Mouse (Mus musculus): ENCODE data around the gene Gsg1l2. TPM values are rescaled to one million over a fixed set of nuclear protein-coding genes. Genes with fewer than 3 reads are reported as not detected.

Gsg1l2 gene
- polyA plus RNA-seq, 1 experiment: not detected

GRCm38 (mm10) chr11:67820221-67820620, 45.8 kb downstream of the Gsg1l2 start:
- Histone ChIP-seq H3K36me3 (ENCODE audit: control insufficient read depth, insufficient read depth) (no peaks in the 10 kb centered on the region), H3K79me2 (ENCODE audit: control insufficient read depth, insufficient read depth) (no peaks in the 10 kb centered on the region), H3ac (ENCODE audit: control insufficient read depth, insufficient read length) (no peak overlapping the region), H3K4me2 (ENCODE audit: low read depth) (peak overlapping the region; percentile 43), H3K4me3 (no peak overlapping the region), H3K27me3 (ENCODE audit: control insufficient read depth, insufficient read depth, insufficient read length) (no peaks in the 10 kb centered on the region)
- TF ChIP-seq CEBPB (IDR thresholded peaks at IDR 0.05; ENCODE audit: insufficient read depth, poor library complexity, severe bottlenecking) (no peak), TCF12 (IDR thresholded peaks at IDR 0.05; ENCODE audit: insufficient read depth, poor library complexity, severe bottlenecking) (no peak), E2F4 (IDR thresholded peaks at IDR 0.05; ENCODE audit: insufficient read depth) (no peak)

- H3K79me2 ChIP-seq (ENCODE audit: control insufficient read depth, insufficient read depth): no peaks in the 10 kb centered on the region
- no peak overlapping the region for H3K4me3 ChIP-seq
- TF ChIP-seq CEBPB (IDR thresholded peaks at IDR 0.05; ENCODE audit: insufficient read depth, poor library complexity, severe bottlenecking) (no peak), USF1 (IDR thresholded peaks at IDR 0.05; ENCODE audit: low read depth) (no peak), POLR2AphosphoS2 (IDR thresholded peaks at IDR 0.05; ENCODE audit: insufficient read length, low read depth) (no peak), TCF3 (IDR thresholded peaks at IDR 0.05; ENCODE audit: insufficient read length, low read depth) (no peak), TCF12 (IDR thresholded peaks at IDR 0.05; ENCODE audit: insufficient read depth, poor library complexity, severe bottlenecking) (no peak), MYOD1 (IDR thresholded peaks at IDR 0.05; ENCODE audit: control insufficient read depth in 1 of 3, insufficient read length in 2 of 3, low read depth in 2 of 3) (no peak), E2F4 (IDR thresholded peaks at IDR 0.05; ENCODE audit: insufficient read depth) (no peak), REST (IDR thresholded peaks at IDR 0.05; ENCODE audit: insufficient read depth, insufficient read length) (no peak), MAX (IDR thresholded peaks at IDR 0.05; ENCODE audit: low read depth) (no peak), POLR2A (IDR thresholded peaks at IDR 0.05; ENCODE audit: insufficient read length, low read depth) (no peak), MYOG (IDR thresholded peaks at IDR 0.05; ENCODE audit: control insufficient read depth in 1 of 3, insufficient read depth in 1 of 3, insufficient read length in 2 of 3, low read depth in 2 of 3) (no peak), SRF (IDR thresholded peaks at IDR 0.05; ENCODE audit: control insufficient read depth, insufficient read length, low read depth) (no peak)
- H3K36me3 ChIP-seq (ENCODE audit: control insufficient read depth, insufficient read depth): no peaks in the 10 kb centered on the region
- H3K27me3 ChIP-seq (ENCODE audit: control insufficient read depth, insufficient read depth, insufficient read length): no peaks in the 10 kb centered on the region
- H3K4me2 ChIP-seq (ENCODE audit: low read depth): no peak overlapping the region
- H3ac ChIP-seq (ENCODE audit: control insufficient read depth, insufficient read length): no peak overlapping the region
These were observed 47.2 kb downstream of the Gsg1l2 start for GRCm38 (mm10) chr11:67821560-67821959.

DNA sequence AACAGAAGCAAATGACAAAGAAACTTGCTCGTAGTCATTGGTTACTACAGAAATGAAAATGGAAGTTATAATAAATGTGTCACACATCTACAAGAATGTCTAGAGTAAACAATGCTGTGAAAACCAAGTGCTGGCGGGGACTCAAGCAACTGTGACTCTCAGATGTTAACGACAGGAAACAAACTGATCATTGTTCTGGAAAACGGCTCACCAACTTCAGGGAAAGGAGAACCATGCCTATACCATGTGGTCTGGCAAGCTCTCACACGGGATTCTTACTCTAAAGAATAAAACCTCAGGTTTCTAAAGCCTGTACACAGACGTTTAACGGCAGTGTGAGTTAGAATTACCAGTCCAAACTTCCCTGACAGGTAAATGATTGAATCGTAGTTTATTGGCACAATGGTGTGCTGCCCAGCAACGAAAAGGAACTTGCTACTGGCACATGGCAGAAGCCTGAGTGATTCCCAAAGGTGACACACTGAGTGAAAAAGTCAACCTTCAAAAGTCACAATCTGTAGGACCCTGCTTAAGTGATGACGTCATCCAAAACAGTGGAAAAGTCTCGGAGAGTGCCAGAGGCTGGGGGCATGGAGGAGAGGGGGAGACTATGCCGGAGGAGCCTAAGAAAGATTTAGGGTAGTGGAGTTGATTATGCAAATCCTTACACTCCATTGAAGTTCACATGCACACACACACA, 54.1 kb downstream of the Gsg1l2 start:
- Histone ChIP-seq H3K36me3 (ENCODE audit: control insufficient read depth, insufficient read depth) (no peaks in the 10 kb centered on the region), H3K4me3 (no peak overlapping the region), H3K4me2 (ENCODE audit: low read depth) (peak overlapping the region; percentile 8), H3ac (ENCODE audit: control insufficient read depth, insufficient read length) (no peak overlapping the region), H3K79me2 (ENCODE audit: control insufficient read depth, insufficient read depth) (no peaks in the 10 kb centered on the region), H3K27me3 (ENCODE audit: control insufficient read depth, insufficient read depth, insufficient read length) (no peaks in the 10 kb centered on the region)
- no peak for TF ChIP-seq E2F4 (IDR thresholded peaks at IDR 0.05; ENCODE audit: insufficient read depth)
- TF ChIP-seq REST (IDR thresholded peaks at IDR 0.05; ENCODE audit: insufficient read depth, insufficient read length): no peak
- TF ChIP-seq TCF12 (IDR thresholded peaks at IDR 0.05; ENCODE audit: insufficient read depth, poor library complexity, severe bottlenecking): no peak
- TF ChIP-seq MYOD1 (IDR thresholded peaks at IDR 0.05; ENCODE audit: control insufficient read depth in 1 of 3, insufficient read length in 2 of 3, low read depth in 2 of 3): no peak
- TF ChIP-seq POLR2AphosphoS2 (IDR thresholded peaks at IDR 0.05; ENCODE audit: insufficient read length, low read depth): no peak
- TF ChIP-seq TCF3 (IDR thresholded peaks at IDR 0.05; ENCODE audit: insufficient read length, low read depth): no peak
- TF ChIP-seq MAX (IDR thresholded peaks at IDR 0.05; ENCODE audit: low read depth): no peak
- no peak for TF ChIP-seq USF1 (IDR thresholded peaks at IDR 0.05; ENCODE audit: low read depth)
- TF ChIP-seq POLR2A (IDR thresholded peaks at IDR 0.05; ENCODE audit: insufficient read length, low read depth): no peak
- no peak for TF ChIP-seq MYOG (IDR thresholded peaks at IDR 0.05; ENCODE audit: control insufficient read depth in 1 of 3, insufficient read depth in 1 of 3, insufficient read length in 2 of 3, low read depth in 2 of 3)
- no peak for TF ChIP-seq CEBPB (IDR thresholded peaks at IDR 0.05; ENCODE audit: insufficient read depth, poor library complexity, severe bottlenecking)
- TF ChIP-seq SRF (IDR thresholded peaks at IDR 0.05; ENCODE audit: control insufficient read depth, insufficient read length, low read depth): no peak

DNA sequence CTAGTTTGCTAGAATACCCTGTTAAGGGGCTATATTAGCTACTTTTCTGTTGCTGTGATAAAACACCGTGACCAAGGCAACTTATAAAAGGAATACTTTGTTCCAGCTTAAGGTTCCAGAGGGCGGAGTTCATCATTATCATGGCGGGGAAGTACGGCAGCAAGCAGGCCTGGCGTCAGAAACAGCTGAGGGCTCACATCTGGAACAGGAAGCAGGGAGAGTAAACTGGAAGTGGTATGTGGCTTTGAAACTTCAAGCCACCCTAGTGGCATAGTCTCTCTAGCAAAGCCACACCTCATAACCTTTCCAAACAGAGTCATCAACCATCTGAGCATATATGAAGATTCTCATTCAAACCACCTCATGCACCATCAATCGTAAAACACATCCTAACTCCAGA, 55.1 kb downstream of the Gsg1l2 start:
- Histone ChIP-seq H3ac (ENCODE audit: control insufficient read depth, insufficient read length) (no peak overlapping the region), H3K27me3 (ENCODE audit: control insufficient read depth, insufficient read depth, insufficient read length) (no peaks in the 10 kb centered on the region), H3K4me3 (no peak overlapping the region), H3K36me3 (ENCODE audit: control insufficient read depth, insufficient read depth) (no peaks in the 10 kb centered on the region), H3K79me2 (ENCODE audit: control insufficient read depth, insufficient read depth) (no peaks in the 10 kb centered on the region), H3K4me2 (ENCODE audit: low read depth) (no peak overlapping the region)
- no peak for TF ChIP-seq POLR2A (IDR thresholded peaks at IDR 0.05; ENCODE audit: insufficient read length, low read depth)
- no peak for TF ChIP-seq USF1 (IDR thresholded peaks at IDR 0.05; ENCODE audit: low read depth)
- TF ChIP-seq TCF12 (IDR thresholded peaks at IDR 0.05; ENCODE audit: insufficient read depth, poor library complexity, severe bottlenecking): no peak
- no peak for TF ChIP-seq MAX (IDR thresholded peaks at IDR 0.05; ENCODE audit: low read depth)
- TF ChIP-seq POLR2AphosphoS2 (IDR thresholded peaks at IDR 0.05; ENCODE audit: insufficient read length, low read depth): no peak
- no peak for TF ChIP-seq E2F4 (IDR thresholded peaks at IDR 0.05; ENCODE audit: insufficient read depth)
- TF ChIP-seq MYOG (IDR thresholded peaks at IDR 0.05; ENCODE audit: control insufficient read depth in 1 of 3, insufficient read depth in 1 of 3, insufficient read length in 2 of 3, low read depth in 2 of 3): no peak
- no peak for TF ChIP-seq MYOD1 (IDR thresholded peaks at IDR 0.05; ENCODE audit: control insufficient read depth in 1 of 3, insufficient read length in 2 of 3, low read depth in 2 of 3)

- Histone ChIP-seq H3K4me2 (ENCODE audit: low read depth) (no peak overlapping the region), H3K4me3 (no peak overlapping the region), H3ac (ENCODE audit: control insufficient read depth, insufficient read length) (no peak overlapping the region), H3K27me3 (ENCODE audit: control insufficient read depth, insufficient read depth, insufficient read length) (no peaks in the 10 kb centered on the region), H3K36me3 (ENCODE audit: control insufficient read depth, insufficient read depth) (no peaks in the 10 kb centered on the region), H3K79me2 (ENCODE audit: control insufficient read depth, insufficient read depth) (no peaks in the 10 kb centered on the region)
- TF ChIP-seq POLR2AphosphoS2 (IDR thresholded peaks at IDR 0.05; ENCODE audit: insufficient read length, low read depth) (no peak), E2F4 (IDR thresholded peaks at IDR 0.05; ENCODE audit: insufficient read depth) (no peak), TCF3 (IDR thresholded peaks at IDR 0.05; ENCODE audit: insufficient read length, low read depth) (no peak), USF1 (IDR thresholded peaks at IDR 0.05; ENCODE audit: low read depth) (no peak), CEBPB (IDR thresholded peaks at IDR 0.05; ENCODE audit: insufficient read depth, poor library complexity, severe bottlenecking) (no peak), POLR2A (IDR thresholded peaks at IDR 0.05; ENCODE audit: insufficient read length, low read depth) (no peak), REST (IDR thresholded peaks at IDR 0.05; ENCODE audit: insufficient read depth, insufficient read length) (no peak), MYOD1 (IDR thresholded peaks at IDR 0.05; ENCODE audit: control insufficient read depth in 1 of 3, insufficient read length in 2 of 3, low read depth in 2 of 3) (no peak), TCF12 (IDR thresholded peaks at IDR 0.05; ENCODE audit: insufficient read depth, poor library complexity, severe bottlenecking) (no peak), SRF (IDR thresholded peaks at IDR 0.05; ENCODE audit: control insufficient read depth, insufficient read length, low read depth) (no peak), MAX (IDR thresholded peaks at IDR 0.05; ENCODE audit: low read depth) (no peak)
These were observed 57.4 kb downstream of the Gsg1l2 start for GRCm38 (mm10) chr11:67831820-67832219.

Measured in myocyte (in vitro differentiated cells).